Mouse (Mus musculus) kidney, postnatal 0 days (tissue): ENCODE measurements around the gene Adam15. TPM values are rescaled to one million over a fixed set of nuclear protein-coding genes. Genes with fewer than 3 reads are reported as not detected.
A peak's percentile ranks its signal among the peaks of the same experiment; 100 is the strongest.

ENCODE experiments used
- ATAC-seq: fragments of 200-750 bp; cut with Nextera tagmentation; replicated peaks from 2 replicates; pipeline ENCODE4 v1.8.0; 2017; ENCODE audit warnings: low read depth, moderate number of reproducible peaks, moderate TSS enrichment, moderate library complexity; ENCODE audit not compliant: low FRiP score
- DNase-seq: peaks from one replicate; pipeline ENCODE4 v3.0.0-alpha.2; 2016; ENCODE audit warnings: low spot score
- H3K27ac ChIP-seq: fragments of 300-500 bp; sonication (generic); 2 replicates; pipeline ENCODE4 v1.5.1; 2014; ENCODE audit warnings: mild to moderate bottlenecking
- H3K27me3 ChIP-seq: fragments of 300-500 bp; sonication (generic); 2 replicates; pipeline ENCODE4 v1.6.1; 2014; ENCODE audit warnings: low read length, mixed read lengths; ENCODE audit not compliant: insufficient read depth
- H3K36me3 ChIP-seq: fragments of 300-500 bp; sonication (generic); 2 replicates; pipeline ENCODE4 v1.6.1; 2014; ENCODE audit warnings: low read length, mixed read lengths; ENCODE audit not compliant: insufficient read depth
- H3K4me1 ChIP-seq: fragments of 300-500 bp; sonication (generic); replicated peaks from 2 replicates; pipeline ENCODE4 v1.6.1; 2014; ENCODE audit warnings: antibody characterized with exemption, low read length, mixed read lengths; ENCODE audit not compliant: insufficient read depth
- H3K4me2 ChIP-seq: fragments of 300-500 bp; sonication (generic); 2 replicates; pipeline ENCODE4 v1.6.1; 2014; ENCODE audit warnings: mild to moderate bottlenecking, low read length, moderate library complexity, mixed read lengths
- H3K4me3 ChIP-seq: fragments of 300-500 bp; sonication (generic); replicated peaks from 2 replicates; pipeline ENCODE4 v1.5.1; 2014; ENCODE audit warnings: low read depth, low read length
- H3K9ac ChIP-seq: fragments of 300-500 bp; sonication (generic); 2 replicates; pipeline ENCODE4 v1.6.1; 2014; ENCODE audit warnings: low read depth, low read length
- H3K9me3 ChIP-seq: fragments of 300-500 bp; sonication (generic); replicated peaks from 2 replicates; pipeline ENCODE4 v1.6.1; 2016; ENCODE audit warnings: low read length, inconsistent platforms, mixed read lengths
- CTCF ChIP-seq: IDR thresholded peaks from 2 replicates; pipeline ENCODE4 v1.5.1; 2016; ENCODE audit warnings: antibody characterized with exemption, low read depth, mild to moderate bottlenecking, moderate library complexity
- WGBS: fragments of 180-500 bp; shearing (Covaris S2); extraction: QIAGEN DNeasy Blood & Tissue Kit; methylation state at CpG from one replicate; pipeline ENCODE4 v1.1.7; 2014; 5-methylcytosine and 5-hydroxymethylcytosine counted together
- polyA plus RNA-seq: library from polyadenylated mRNA; unstranded; fragments of >200 nt; fragmentation: Nextera tagmentation; extraction: Ambion mirVana; gene quantifications from 2 replicates; pipeline ENCODE4 v1.2.1, GENCODE M21; 2015

Adam15 gene
- polyA plus RNA-seq, 1 experiment from 2014 or later = 85.4 TPM

GRCm38 (mm10) chr3:89332013-89332412 lies 17.8 kb downstream of the Adam15 start:
- no peak overlapping the region for H3K4me2 ChIP-seq
- no peak for DNase-seq

GRCm38 (mm10) chr3:89331561-89331960 lies 18.2 kb downstream of the Adam15 start:
- Histone ChIP-seq H3K27ac (no peak overlapping the region), H3K9me3 (no peaks in the 10 kb centered on the region), H3K4me1 (peaks cover 5% of the 10 kb centered on the region; the same call in 1 of the 2 replicates), H3K4me2 (no peak overlapping the region), H3K36me3 (peaks cover 12% of the 10 kb centered on the region; the same call in 1 of the 2 replicates), H3K4me3 (no peak overlapping the region), H3K27me3 (no peaks in the 10 kb centered on the region), H3K9ac (no peak overlapping the region)
- DNase-seq (no peak), ATAC-seq (no peak)
- TF ChIP-seq CTCF = no peak
- 70% methylated on average over 13 of the region's 13 CpGs for WGBS

More at GRCm38 (mm10) chr3:89332013-89332412, 17.8 kb downstream of the Adam15 start:
- no peak overlapping the region for H3K9ac ChIP-seq
- TF ChIP-seq CTCF = no peak
- peaks cover 12% of the 10 kb centered on the region; the same call in 1 of the 2 replicates for H3K36me3 ChIP-seq
- peaks cover 5% of the 10 kb centered on the region; the same call in 1 of the 2 replicates for H3K4me1 ChIP-seq
- no peak overlapping the region for H3K27ac ChIP-seq
- H3K9me3 ChIP-seq = no peaks in the 10 kb centered on the region
- no peaks in the 10 kb centered on the region for H3K27me3 ChIP-seq
- no peak overlapping the region for H3K4me3 ChIP-seq
- ATAC-seq = no peak
- WGBS = 40% methylated on average over 10 of the region's 10 CpGs

- no peaks in the 10 kb centered on the region for H3K9me3 ChIP-seq
- H3K4me1 ChIP-seq = peaks cover 5% of the 10 kb centered on the region; the same call in 1 of the 2 replicates
- H3K27me3 ChIP-seq = no peaks in the 10 kb centered on the region
- WGBS = 28% methylated on average over 10 of the region's 10 CpGs
- DNase-seq (peak; percentile 65), ATAC-seq (peak; percentile 59)
- no peak for TF ChIP-seq CTCF
- no peak overlapping the region for H3K4me3 ChIP-seq
- no peak overlapping the region for H3K9ac ChIP-seq
- H3K27ac ChIP-seq = no peak overlapping the region
- H3K4me2 ChIP-seq = no peak overlapping the region
- peaks cover 12% of the 10 kb centered on the region; the same call in 1 of the 2 replicates for H3K36me3 ChIP-seq
Measured at GRCm38 (mm10) chr3:89330948-89331347, 18.8 kb downstream of the Adam15 start.

GRCm38 (mm10) chr3:89330346-89330745 lies 19.4 kb downstream of the Adam15 start:
- Histone ChIP-seq H3K27me3 (no peaks in the 10 kb centered on the region), H3K4me1 (peaks cover 5% of the 10 kb centered on the region; the same call in 1 of the 2 replicates), H3K4me2 (no peak overlapping the region), H3K27ac (no peak overlapping the region), H3K36me3 (peaks cover 12% of the 10 kb centered on the region; the same call in 1 of the 2 replicates), H3K9ac (no peak overlapping the region), H3K9me3 (no peaks in the 10 kb centered on the region), H3K4me3 (no peak overlapping the region)
- ATAC-seq = no peak
- 55% methylated on average over 3 of the region's 3 CpGs for WGBS
- no peak for DNase-seq
- TF ChIP-seq CTCF = no peak

- Histone ChIP-seq H3K4me2 (no peak overlapping the region), H3K4me1 (peaks cover 5% of the 10 kb centered on the region; the same call in 1 of the 2 replicates), H3K4me3 (no peak overlapping the region), H3K36me3 (peaks cover under 1% of the 10 kb centered on the region; the same call in 1 of the 2 replicates), H3K27me3 (no peaks in the 10 kb centered on the region), H3K9ac (no peak overlapping the region), H3K27ac (no peak overlapping the region), H3K9me3 (no peaks in the 10 kb centered on the region)
- WGBS = 34% methylated on average over 4 of the region's 4 CpGs
- TF ChIP-seq CTCF = no peak
- ATAC-seq = no peak
- peak; percentile 7 for DNase-seq
Measured at GRCm38 (mm10) chr3:89328623-89329022, 21.2 kb downstream of the Adam15 start.

GRCm38 (mm10) chr3:89327371-89327870 lies 22.4 kb downstream of the Adam15 start:
- peak; percentile 16 for DNase-seq
- 16% methylated on average over 9 of the region's 9 CpGs for WGBS
- Histone ChIP-seq H3K9ac (no peak overlapping the region), H3K9me3 (no peaks in the 10 kb centered on the region), H3K4me2 (no peak overlapping the region), H3K4me1 (0 out of 2 replicates have a peak, but pooled peaks cover 5% of the 10 kb centered on the region), H3K36me3 (no peaks in the 10 kb centered on the region), H3K4me3 (no peak overlapping the region), H3K27ac (no peak overlapping the region), H3K27me3 (no peaks in the 10 kb centered on the region)
- TF ChIP-seq CTCF = no peak
- no peak for ATAC-seq

- Histone ChIP-seq H3K27ac (no peak overlapping the region), H3K4me3 (no peak overlapping the region), H3K9ac (no peak overlapping the region), H3K9me3 (no peaks in the 10 kb centered on the region), H3K27me3 (0 out of 2 replicates have a peak, but pooled peaks cover 4% of the 10 kb centered on the region), H3K4me1 (peaks cover 17% of the 10 kb centered on the region; the same call in 1 of the 2 replicates), H3K4me2 (no peak overlapping the region), H3K36me3 (no peaks in the 10 kb centered on the region)
- 93% methylated on average over 8 of the region's 8 CpGs for WGBS
- ATAC-seq = no peak
- no peak for TF ChIP-seq CTCF
- DNase-seq = no peak
Measured at GRCm38 (mm10) chr3:89325882-89326281, 23.9 kb downstream of the Adam15 start.
